1 mouse cellular context compared by ENCODE assay signal in the genomic region with DNA sequence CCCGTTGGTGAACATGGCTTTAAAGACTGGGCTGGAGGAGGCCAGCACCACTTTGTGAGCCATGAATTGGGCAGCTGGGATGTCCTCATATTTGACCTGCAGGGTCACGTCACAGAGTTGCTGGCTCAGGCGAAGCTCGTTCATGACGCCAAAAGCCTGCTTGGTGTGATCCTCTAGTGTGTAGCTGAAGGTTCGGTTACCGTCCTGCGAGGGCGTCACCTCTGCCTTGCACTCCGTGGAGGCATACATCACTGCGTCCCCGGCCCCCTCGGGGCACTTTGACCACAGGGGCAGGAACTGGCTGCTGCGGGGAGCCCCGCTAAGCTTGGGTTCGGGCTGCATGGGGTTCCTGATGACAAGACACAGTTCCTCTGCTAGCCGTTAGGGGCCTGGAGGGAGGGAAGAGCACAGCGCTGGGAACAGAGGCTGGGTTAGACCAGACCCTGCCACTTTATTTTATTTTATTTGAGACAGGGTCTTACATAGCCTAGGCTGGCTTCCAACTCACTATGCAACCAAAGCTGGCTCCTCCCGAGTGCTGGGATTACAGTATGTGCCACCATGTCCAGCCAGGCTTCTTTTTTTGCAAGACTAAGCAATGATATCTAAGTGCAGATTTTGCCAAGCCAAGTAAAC.
A peak's percentile ranks its signal among the peaks of the same experiment; 100 is the strongest.
TF ChIP-seq lines count a peak whose summit lies in the region.

No protein-coding gene starts in this region.

TF ChIP-seq in MEL, 35 proteins besides CTCF, POLR2A, EP300 and RAD21 (continued from another document):
- no peak for TF ChIP-seq USF1 (IDR thresholded peaks at IDR 0.05; ENCODE audit: low read depth, low read length)
- TF ChIP-seq NELFE (IDR thresholded peaks at IDR 0.05; ENCODE audit: low read depth, low read length), result peak; percentile 54
- TF ChIP-seq GATA1 (IDR thresholded peaks at IDR 0.05; ENCODE audit: low read depth, low read length), result no peak
- peak; percentile 74; the same call in 1 of the 2 replicates for TF ChIP-seq E2F4 (IDR thresholded peaks at IDR 0.05; ENCODE audit: borderline replicate concordance, low read depth, low read length)
- TF ChIP-seq ETS1 (IDR thresholded peaks at IDR 0.05; ENCODE audit: low read depth, low read length), result peak; percentile 58; the same call in 1 of the 2 replicates
- TF ChIP-seq MXI1 (IDR thresholded peaks at IDR 0.05; ENCODE audit: low read depth, low read length), result peak; percentile 72; the same call in 1 of the 2 replicates
- TF ChIP-seq SIN3A (IDR thresholded peaks at IDR 0.05; ENCODE audit: low read length), result no peak; the same call in 1 of the 2 replicates
- TF ChIP-seq USF2 (IDR thresholded peaks at IDR 0.05; ENCODE audit: borderline replicate concordance in 1 of 2, insufficient read depth in 1 of 2, low read depth in 1 of 2, low read length in 2 of 2), result no peak
- TF ChIP-seq RCOR1 (IDR thresholded peaks at IDR 0.05; ENCODE audit: low read depth, low read length), result peak; percentile 53; the same call in 1 of the 2 replicates
- TF ChIP-seq NRF1 (IDR thresholded peaks at IDR 0.05; ENCODE audit: insufficient read depth, low read depth, low read length, poor library complexity, severe bottlenecking), result no peak
- TF ChIP-seq CHD1 (IDR thresholded peaks at IDR 0.05; ENCODE audit: low read depth, low read length), result peak; percentile 95; the same call in 1 of the 2 replicates
- TF ChIP-seq SMC3 (IDR thresholded peaks at IDR 0.05; ENCODE audit: low read depth, low read length), result peak; percentile 36; the same call in 1 of the 2 replicates
- peak; percentile 50 for TF ChIP-seq MYB (IDR thresholded peaks at IDR 0.05; ENCODE audit: low read depth, low read length)
- TF ChIP-seq UBTF (IDR thresholded peaks at IDR 0.05; ENCODE audit: borderline replicate concordance, insufficient read depth, low read depth, low read length), result no peak
- TF ChIP-seq HCFC1 (IDR thresholded peaks at IDR 0.05; ENCODE audit: low read depth, low read length), result peak; percentile 36; the same call in 1 of the 2 replicates
- peak; percentile 43; the same call in 1 of the 2 replicates for TF ChIP-seq ELF1 (IDR thresholded peaks at IDR 0.05; ENCODE audit: low read depth, low read length)
- TF ChIP-seq KAT2A (conservative IDR thresholded peaks at IDR 0.05; ENCODE audit: low read depth, low read length), result no peak
- TF ChIP-seq JUND (IDR thresholded peaks at IDR 0.05; ENCODE audit: low read depth, low read length), result 0 out of 2 replicates have a peak, but pooled peaks have one; percentile 18
- no peak for TF ChIP-seq MEF2A (IDR thresholded peaks at IDR 0.05; ENCODE audit: extremely low read depth, insufficient replicate concordance, low read depth, low read length, poor library complexity, severe bottlenecking)
- 0 out of 2 replicates have a peak, but pooled peaks have one; percentile 18 for TF ChIP-seq MAX (IDR thresholded peaks at IDR 0.05; ENCODE audit: low read length)
- TF ChIP-seq MYC (IDR thresholded peaks at IDR 0.05; ENCODE audit: low read depth, low read length), result peak; percentile 39; the same call in 1 of the 2 replicates
- no peak for TF ChIP-seq MAFK (IDR thresholded peaks at IDR 0.05; ENCODE audit: borderline replicate concordance, low read depth, low read length)
- peak; percentile 28; the same call in 1 of the 2 replicates for TF ChIP-seq ZMIZ1 (IDR thresholded peaks at IDR 0.05; ENCODE audit: low read depth, low read length)
- TF ChIP-seq MAZ (IDR thresholded peaks at IDR 0.05; ENCODE audit: low read depth, low read length), result peak; percentile 87; the same call in 1 of the 2 replicates
- peak; percentile 32; the same call in 1 of the 2 replicates for TF ChIP-seq TCF12 (IDR thresholded peaks at IDR 0.05; ENCODE audit: low read depth, low read length)
